Mouse (Mus musculus): ENCODE measurements around the gene Spindoc. TPM values are rescaled to one million over a fixed set of nuclear protein-coding genes. Genes with fewer than 3 reads are reported as not detected.

Spindoc gene
- total and polyA plus RNA-seq, 3 experiments: 9.0 to 21.7 (median 10.6) TPM

DNA sequence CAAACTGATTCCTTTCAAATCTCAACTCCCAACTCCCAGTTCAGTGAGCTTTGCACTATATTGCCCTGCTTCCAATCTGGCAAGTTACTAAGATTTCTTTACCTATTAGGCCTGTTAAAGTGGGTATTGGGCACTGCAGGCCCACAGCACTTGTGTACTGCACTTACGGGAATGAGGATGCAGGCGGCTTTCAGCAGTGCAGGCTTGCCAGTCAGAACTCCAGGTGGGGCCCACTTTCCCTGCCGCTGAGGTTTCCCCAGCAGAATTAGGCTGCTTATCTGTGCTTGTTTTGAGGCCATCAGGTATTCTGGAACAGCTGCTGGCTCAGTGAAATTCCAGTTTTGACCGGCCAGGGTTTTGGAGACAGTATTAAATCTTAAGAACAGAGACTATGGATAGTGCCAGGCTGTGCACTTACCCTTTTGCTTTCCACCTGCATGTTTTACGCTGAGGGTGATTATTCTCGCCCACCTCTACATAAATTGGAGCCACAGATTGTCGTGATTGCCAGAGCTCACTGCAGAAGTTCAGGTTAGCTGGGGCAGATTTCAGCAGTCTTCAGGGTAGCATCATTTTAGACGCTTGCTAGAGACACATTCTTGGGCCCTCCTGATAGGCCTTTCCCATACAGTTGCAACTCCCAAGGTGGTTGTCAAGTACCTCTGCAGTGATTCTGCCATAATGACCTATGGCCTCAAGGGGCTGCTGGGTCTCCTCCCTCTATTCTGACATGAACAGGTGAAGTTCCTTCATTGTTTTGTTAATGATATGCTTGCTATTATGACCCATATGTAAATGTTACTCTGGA lies 42.0 kb upstream of the Spindoc start:
- no peaks in the 10 kb centered on the region for H3K27me3 ChIP-seq (replicated peaks)
- peaks cover 4 to 64% of the 10 kb centered on the region in 2 experiments for H3K4me1 ChIP-seq (ENCODE audit: control insufficient read depth in 1 of 2, insufficient read depth in 2 of 2)
- no peaks in the 10 kb centered on the region for H3K79me2 ChIP-seq (replicated peaks; ENCODE audit: control insufficient read depth, extremely low read depth, insufficient read depth, poor library complexity, severe bottlenecking)
- H3K27ac ChIP-seq (ENCODE audit: insufficient read depth, low read depth): no peak overlapping the region
- no peak overlapping the region for H3K9ac ChIP-seq (ENCODE audit: insufficient read depth, low read depth)
- in situ Hi-C loops (cut with MboI; ENCODE audit: low pct_ligation_motif_present, low pct_unique_long_range_greater_than_20kb, low sequenced_read_pairs) (loop anchor here (25.0 kb wide), 1 partner anchor 362 kb away; the partner anchor contains the start of gene Macrod1), dilution Hi-C loops (cut with MboI; ENCODE audit: extremely low pct_ligation_motif_present, extremely low pct_unique_long_range_greater_than_20kb, low sequenced_read_pairs) (no loop called here)
- H3K4me3 ChIP-seq (replicated peaks in 1 of 3; ENCODE audit: low read depth in 2 of 3, low read length in 2 of 3, poor library complexity in 1 of 3): no peak overlapping the region
- no peak overlapping the region for H3K4me2 ChIP-seq (ENCODE audit: insufficient read depth, low read depth, poor library complexity, severe bottlenecking)
- H3K9me3 ChIP-seq (replicated peaks; ENCODE audit: low read length): peaks cover 14% of the 10 kb centered on the region
- H3K36me3 ChIP-seq (replicated peaks in 1 of 2; ENCODE audit: control insufficient read depth in 1 of 2, insufficient read depth in 1 of 2, low read length in 1 of 2): peaks cover 53 to 78% of the 10 kb centered on the region in 2 experiments
- no peak for DNase-seq (ENCODE audit: extremely low read depth)
- TF ChIP-seq BHLHE40 (IDR thresholded peaks at IDR 0.05; ENCODE audit: low read depth, low read length): no peak
- TF ChIP-seq ELF1 (IDR thresholded peaks at IDR 0.05; ENCODE audit: low read depth, low read length): no peak
- no peak for TF ChIP-seq USF1 (IDR thresholded peaks at IDR 0.05; ENCODE audit: low read depth, low read length)
- no peak for TF ChIP-seq USF2 (conservative IDR thresholded peaks at IDR 0.05; ENCODE audit: low read depth, low read length)
- TF ChIP-seq ZNF384 (IDR thresholded peaks at IDR 0.05; ENCODE audit: low read depth, low read length): no peak
- TF ChIP-seq SMC3 (IDR thresholded peaks at IDR 0.05; ENCODE audit: low read depth, low read length): no peak
- no peak for TF ChIP-seq ZMIZ1 (IDR thresholded peaks at IDR 0.05; ENCODE audit: low read depth, low read length)
- no peak for TF ChIP-seq MAFK (IDR thresholded peaks at IDR 0.05; ENCODE audit: insufficient replicate concordance, low read length)
- TF ChIP-seq E2F4 (IDR thresholded peaks at IDR 0.05; ENCODE audit: insufficient replicate concordance, low read depth, low read length): no peak
- TF ChIP-seq MXI1 (IDR thresholded peaks at IDR 0.05; ENCODE audit: low read depth, low read length): no peak

DNA sequence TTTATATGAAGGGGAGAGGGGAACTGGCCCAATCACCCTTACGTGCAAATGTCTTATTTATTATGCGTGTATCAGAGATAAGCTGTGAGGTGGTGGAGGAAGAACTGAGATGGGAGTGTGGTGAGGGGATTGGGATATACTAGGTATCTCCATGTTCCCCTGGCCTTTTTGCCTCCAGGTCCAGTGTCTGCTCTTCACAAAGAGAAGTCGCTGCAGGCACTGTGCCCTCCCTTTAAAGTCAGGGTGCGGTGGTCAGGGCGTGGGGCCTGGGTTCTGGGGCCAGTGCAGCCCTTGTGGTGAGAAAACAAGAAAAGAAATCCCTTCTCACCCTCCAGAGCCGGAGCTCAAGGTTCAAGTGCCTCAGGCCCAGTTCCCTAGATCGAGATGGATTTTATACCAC lies 41.3 kb upstream of the Spindoc start:
- Histone ChIP-seq H3K27ac (ENCODE audit: insufficient read depth, low read depth) (no peak overlapping the region), H3K36me3 (replicated peaks in 1 of 2; ENCODE audit: control insufficient read depth in 1 of 2, insufficient read depth in 1 of 2, low read length in 1 of 2) (peaks cover 53 to 73% of the 10 kb centered on the region in 2 experiments)
- in situ Hi-C loops (cut with MboI; ENCODE audit: low pct_ligation_motif_present, low pct_unique_long_range_greater_than_20kb, low sequenced_read_pairs): loop anchor here (25.0 kb wide), 1 partner anchor 362 kb away; the partner anchor contains the start of gene Macrod1

More for the DNA sequence above, 41.3 kb upstream of the Spindoc start:
- no peak overlapping the region for H3K9ac ChIP-seq (ENCODE audit: insufficient read depth, low read depth)
- peaks cover 6% of the 10 kb centered on the region for H3K79me2 ChIP-seq (replicated peaks; ENCODE audit: control insufficient read depth, extremely low read depth, insufficient read depth, poor library complexity, severe bottlenecking)
- peaks cover 11 to 71% of the 10 kb centered on the region in 2 experiments for H3K4me1 ChIP-seq (ENCODE audit: control insufficient read depth in 1 of 2, insufficient read depth in 2 of 2)
- dilution Hi-C loops (cut with MboI; ENCODE audit: extremely low pct_ligation_motif_present, extremely low pct_unique_long_range_greater_than_20kb, low sequenced_read_pairs): no loop called here
- no peak for DNase-seq (ENCODE audit: extremely low read depth)
- H3K27me3 ChIP-seq (replicated peaks): no peaks in the 10 kb centered on the region
- H3K4me3 ChIP-seq (replicated peaks in 1 of 3; ENCODE audit: low read depth in 2 of 3, low read length in 2 of 3, poor library complexity in 1 of 3): no peak overlapping the region
- H3K4me2 ChIP-seq (ENCODE audit: insufficient read depth, low read depth, poor library complexity, severe bottlenecking): no peak overlapping the region
- TF ChIP-seq CTCF (conservative IDR thresholded peaks at IDR 0.05 in 1 of 2, IDR thresholded peaks at IDR 0.05 in 1 of 2; ENCODE audit: low read depth in 2 of 2, low read length in 2 of 2) (no peak), MAZ (IDR thresholded peaks at IDR 0.05; ENCODE audit: low read depth, low read length) (no peak), ELF1 (IDR thresholded peaks at IDR 0.05; ENCODE audit: low read depth, low read length) (no peak), TCF12 (IDR thresholded peaks at IDR 0.05; ENCODE audit: low read depth, low read length) (no peak), NELFE (IDR thresholded peaks at IDR 0.05; ENCODE audit: low read depth, low read length) (no peak), ZKSCAN1 (IDR thresholded peaks at IDR 0.05; ENCODE audit: borderline replicate concordance, low read depth, low read length) (no peak), BHLHE40 (IDR thresholded peaks at IDR 0.05; ENCODE audit: low read depth, low read length) (no peak), KAT2A (IDR thresholded peaks at IDR 0.05; ENCODE audit: insufficient replicate concordance, low read length) (no peak), SIN3A (IDR thresholded peaks at IDR 0.05; ENCODE audit: low read length) (no peak), JUN (IDR thresholded peaks at IDR 0.05; ENCODE audit: insufficient read depth, low read depth, low read length) (no peak), CHD1 (IDR thresholded peaks at IDR 0.05; ENCODE audit: low read depth, low read length) (no peak), MEF2A (IDR thresholded peaks at IDR 0.05; ENCODE audit: borderline replicate concordance, low read depth, low read length) (no peak)
- H3K9me3 ChIP-seq (replicated peaks; ENCODE audit: low read length): peaks cover 14% of the 10 kb centered on the region

Measured in CH12.LX (cell line).